Mouse (Mus musculus) embryonic facial prominence, embryonic 14.5 days (tissue): ENCODE results near the gene Itgb7. TPM values are rescaled to one million over a fixed set of nuclear protein-coding genes. Genes with fewer than 3 reads are reported as not detected.
"Not testable (repeated sequence)": the region's sequence is repeated elsewhere in the genome, so short reads cannot be mapped to it uniquely, and the experiment has no call there.

Experiments
- ATAC-seq: fragments of 200-750 bp; cut with Nextera tagmentation; 2 replicates; pipeline ENCODE4 v1.8.0; 2017; ENCODE audit warnings: low read depth, moderate number of reproducible peaks, moderate TSS enrichment
- DNase-seq: peaks from one replicate; pipeline ENCODE4 v3.0.0-alpha.2; 2015; ENCODE audit warnings: low spot score
- H3K27ac ChIP-seq: fragments of 300-500 bp; sonication (generic); replicated peaks from 2 replicates; pipeline ENCODE4 v1.5.1; 2014; ENCODE audit warnings: low read depth, mild to moderate bottlenecking, low read length, moderate library complexity
- H3K27me3 ChIP-seq: fragments of 300-500 bp; sonication (generic); replicated peaks from 2 replicates; pipeline ENCODE4 v1.6.1; 2014; ENCODE audit warnings: low read length; ENCODE audit not compliant: control insufficient read depth, insufficient read depth
- H3K36me3 ChIP-seq: fragments of 300-500 bp; sonication (generic); 2 replicates; pipeline ENCODE4 v1.6.1; 2014; ENCODE audit warnings: low read length, mixed read lengths; ENCODE audit not compliant: control insufficient read depth, insufficient read depth
- H3K4me1 ChIP-seq: fragments of 300-500 bp; sonication (generic); 2 replicates; pipeline ENCODE4 v1.6.1; 2014; ENCODE audit warnings: antibody characterized with exemption, low read length; ENCODE audit not compliant: control insufficient read depth, insufficient read depth
- H3K4me2 ChIP-seq: fragments of 300-500 bp; sonication (generic); 2 replicates; pipeline ENCODE4 v1.6.1; 2014; ENCODE audit warnings: low read depth, mild to moderate bottlenecking, low read length, moderate library complexity, mixed read lengths
- H3K4me3 ChIP-seq: fragments of 300-500 bp; sonication (generic); 2 replicates; pipeline ENCODE4 v1.5.1; 2014; ENCODE audit warnings: low read depth, mild to moderate bottlenecking, low read length
- H3K9ac ChIP-seq: fragments of 300-500 bp; sonication (generic); 2 replicates; pipeline ENCODE4 v1.6.1; 2014; ENCODE audit warnings: low read depth, mild to moderate bottlenecking, low read length, moderate library complexity, mixed read lengths
- H3K9me3 ChIP-seq: fragments of 300-500 bp; sonication (generic); 2 replicates; pipeline ENCODE4 v1.6.1; 2016; ENCODE audit warnings: low read length; ENCODE audit not compliant: control insufficient read depth
- WGBS: fragments of 180-500 bp; shearing (Covaris S2); extraction: QIAGEN DNeasy Blood & Tissue Kit; methylation state at CpG from one replicate; pipeline ENCODE4 v1.1.7; 2014; 5-methylcytosine and 5-hydroxymethylcytosine counted together
- polyA plus RNA-seq: library from polyadenylated mRNA; unstranded; fragments of >200 nt; fragmentation: Nextera tagmentation; extraction: Ambion mirVana; gene quantifications from 2 replicates; pipeline ENCODE4 v1.2.1, GENCODE M21; 2014

Itgb7 gene
- polyA plus RNA-seq, 1 experiment from 2014 or later = 2.1 TPM

GRCm38 (mm10) chr15:102239260-102239590 lies 7.5 kb upstream of the Itgb7 start:
- no peaks in the 10 kb centered on the region for H3K9me3 ChIP-seq
- H3K27me3 ChIP-seq = no peaks in the 10 kb centered on the region
- 0 out of 2 replicates have a peak overlapping the region, but pooled peaks have one; percentile 4 for H3K4me3 ChIP-seq
- H3K4me2 ChIP-seq = no peak overlapping the region
- whole genome bisulfite sequencing = 13% methylated on average over 9 of the region's 9 CpGs
- no peak overlapping the region for H3K9ac ChIP-seq
- ATAC-seq (peak; percentile 41), DNase-seq (peak; percentile 78)
- H3K36me3 ChIP-seq = peaks cover 78% of the 10 kb centered on the region
- H3K27ac ChIP-seq = no peak overlapping the region
- peaks cover 19% of the 10 kb centered on the region for H3K4me1 ChIP-seq

- no peaks in the 10 kb centered on the region for H3K9me3 ChIP-seq
- no peaks in the 10 kb centered on the region for H3K27me3 ChIP-seq
- H3K4me2 ChIP-seq = no peak overlapping the region
- no peak for DNase-seq
- H3K36me3 ChIP-seq = peaks cover 80% of the 10 kb centered on the region
- H3K4me1 ChIP-seq = peaks cover 14% of the 10 kb centered on the region
- no peak overlapping the region for H3K27ac ChIP-seq
- WGBS = 87% methylated on average over 14 of the region's 14 CpGs
- no peak overlapping the region for H3K9ac ChIP-seq
- H3K4me3 ChIP-seq = no peak overlapping the region
- ATAC-seq = no peak
Measured at GRCm38 (mm10) chr15:102238543-102239259, 7.0 kb upstream of the Itgb7 start.

GRCm38 (mm10) chr15:102235371-102236027 lies 3.8 kb upstream of the Itgb7 start:
- Histone ChIP-seq H3K27me3 (no peaks in the 10 kb centered on the region), H3K4me3 (no peak overlapping the region), H3K27ac (0 out of 2 replicates have a peak overlapping the region, but pooled peaks have one; percentile 19), H3K4me1 (no peaks in the 10 kb centered on the region), H3K36me3 (peaks cover 60% of the 10 kb centered on the region), H3K9me3 (no peaks in the 10 kb centered on the region), H3K4me2 (peak overlapping the region; percentile 3; the same call in 1 of the 2 replicates), H3K9ac (no peak overlapping the region; the same call in 1 of the 2 replicates)
- DNase-seq (peak; percentile 85), ATAC-seq (peak; percentile 76)
- 39% methylated on average over 18 of the region's 21 CpGs for WGBS

- Histone ChIP-seq H3K9me3 (no peaks in the 10 kb centered on the region), H3K4me1 (no peaks in the 10 kb centered on the region), H3K36me3 (peaks cover 45% of the 10 kb centered on the region), H3K4me3 (no peak overlapping the region), H3K4me2 (no peak overlapping the region), H3K9ac (no peak overlapping the region), H3K27me3 (no peaks in the 10 kb centered on the region), H3K27ac (no peak overlapping the region)
- WGBS = 16% methylated on average over 2 of the region's 2 CpGs
- no peak for DNase-seq
- ATAC-seq = no peak
Measured at GRCm38 (mm10) chr15:102233896-102234295, 2.2 kb upstream of the Itgb7 start.

- no peak for ATAC-seq
- Histone ChIP-seq H3K4me2 (no peak overlapping the region), H3K9ac (no peak overlapping the region), H3K27ac (no peak overlapping the region), H3K36me3 (peaks cover 35% of the 10 kb centered on the region), H3K9me3 (no peaks in the 10 kb centered on the region), H3K4me1 (no peaks in the 10 kb centered on the region), H3K4me3 (no peak overlapping the region), H3K27me3 (no peaks in the 10 kb centered on the region)
- WGBS = 75% methylated on average over 7 of the region's 7 CpGs
- DNase-seq = no peak
Measured at GRCm38 (mm10) chr15:102232764-102233163, 1.0 kb upstream of the Itgb7 start.

- H3K9me3 ChIP-seq = no peaks in the 10 kb centered on the region
- H3K4me1 ChIP-seq = no peaks in the 10 kb centered on the region
- no peak overlapping the region for H3K27ac ChIP-seq
- no peak overlapping the region for H3K4me2 ChIP-seq
- WGBS = 69% methylated on average over 17 of the region's 17 CpGs
- no peak for DNase-seq
- H3K9ac ChIP-seq = no peak overlapping the region
- peaks cover 16% of the 10 kb centered on the region for H3K36me3 ChIP-seq
- no peaks in the 10 kb centered on the region for H3K27me3 ChIP-seq
- no peak for ATAC-seq
- H3K4me3 ChIP-seq = no peak overlapping the region
Measured at GRCm38 (mm10) chr15:102230408-102231321, 1.1 kb downstream of the Itgb7 start.

- not testable (repeated sequence) for H3K9me3 ChIP-seq, H3K36me3 ChIP-seq, H3K9ac ChIP-seq, H3K4me2 ChIP-seq, ATAC-seq, H3K4me3 ChIP-seq, DNase-seq, H3K27ac ChIP-seq, H3K4me1 ChIP-seq
- H3K27me3 ChIP-seq = peaks cover 11% of the 10 kb centered on the region; the same call in 1 of the 2 replicates
- 70% methylated on average over 6 of the region's 6 CpGs for WGBS
Measured at GRCm38 (mm10) chr15:102225619-102226018, 6.1 kb downstream of the Itgb7 start.

GRCm38 (mm10) chr15:102224992-102225617 lies 6.6 kb downstream of the Itgb7 start:
- ATAC-seq = no peak
- H3K9ac ChIP-seq = peak overlapping the region; percentile 69

More at GRCm38 (mm10) chr15:102224992-102225617, 6.6 kb downstream of the Itgb7 start:
- Histone ChIP-seq H3K9me3 (no peaks in the 10 kb centered on the region), H3K4me2 (peak overlapping the region; percentile 95), H3K36me3 (no peaks in the 10 kb centered on the region), H3K27ac (no peak overlapping the region), H3K4me3 (peak overlapping the region; percentile 47), H3K27me3 (peaks cover 11% of the 10 kb centered on the region; the same call in 1 of the 2 replicates), H3K4me1 (no peaks in the 10 kb centered on the region; the same call in 1 of the 2 replicates)
- 8% methylated on average over 18 of the region's 21 CpGs for WGBS
- DNase-seq = no peak
